Mouse (Mus musculus) left cerebral cortex, adult 18-20 months (tissue): ENCODE data around the gene Ddx4. TPM values are rescaled to one million over a fixed set of nuclear protein-coding genes. Genes with fewer than 3 reads are reported as not detected.
A peak's percentile ranks its signal among the peaks of the same experiment; 100 is the strongest.

Source experiments
- DNase-seq, 2 experiments: peaks; one replicate each; pipeline ENCODE4 v3.0.0; 2021 to 2022; ENCODE audit warnings: low spot score in 2 of 2, mixed read lengths in 1 of 2
- long read RNA-seq, 2 experiments: library from polyadenylated mRNA; stranded (forward); transcript quantifications; one replicate each; pipeline ENCODE4 v2.0.0; 2021
- total RNA-seq, 2 experiments: library from RNA; stranded (reverse); gene quantifications; 2 replicates each; pipeline ENCODE4 v1.2.3; 2021

Ddx4 gene
- total RNA-seq = 1 to 10 TPM; 1.6 to 1.7 TPM
- long read RNA-seq, experiment 1, partial matches to known transcripts = 1 of 1 reads
- long read RNA-seq, experiment 1, other reads (novel, unspliced or antisense) = 0 of 1 reads
- long read RNA-seq, experiment 2 = 0 reads

- DNase-seq = no peak
Observed at GRCm38 (mm10) chr13:112652205-112652604, at the start of gene Ddx4. TSS of gene Ddx4 (minus strand) at chr13:112652475.

DNA sequence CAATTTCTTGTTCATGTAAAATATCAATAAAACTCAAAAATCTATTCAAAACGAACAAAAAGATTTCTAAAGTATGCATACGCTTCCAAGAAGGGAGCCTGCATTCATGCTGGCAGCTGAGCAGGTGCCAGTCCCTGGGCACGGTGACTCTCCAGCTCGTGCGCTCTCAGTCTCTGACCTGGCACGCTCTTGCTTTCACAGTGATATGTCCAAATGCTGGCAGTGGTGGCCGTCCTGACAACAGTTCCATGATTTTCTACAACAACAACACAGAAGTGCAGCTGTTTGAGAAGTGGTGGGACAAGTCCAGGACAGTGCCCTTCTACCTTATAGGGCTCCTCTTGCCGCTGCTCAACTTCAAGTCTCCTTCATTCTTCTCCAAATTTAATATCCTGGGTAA, 49.0 kb upstream of the Ddx4 start:
- no peak for DNase-seq

DNA sequence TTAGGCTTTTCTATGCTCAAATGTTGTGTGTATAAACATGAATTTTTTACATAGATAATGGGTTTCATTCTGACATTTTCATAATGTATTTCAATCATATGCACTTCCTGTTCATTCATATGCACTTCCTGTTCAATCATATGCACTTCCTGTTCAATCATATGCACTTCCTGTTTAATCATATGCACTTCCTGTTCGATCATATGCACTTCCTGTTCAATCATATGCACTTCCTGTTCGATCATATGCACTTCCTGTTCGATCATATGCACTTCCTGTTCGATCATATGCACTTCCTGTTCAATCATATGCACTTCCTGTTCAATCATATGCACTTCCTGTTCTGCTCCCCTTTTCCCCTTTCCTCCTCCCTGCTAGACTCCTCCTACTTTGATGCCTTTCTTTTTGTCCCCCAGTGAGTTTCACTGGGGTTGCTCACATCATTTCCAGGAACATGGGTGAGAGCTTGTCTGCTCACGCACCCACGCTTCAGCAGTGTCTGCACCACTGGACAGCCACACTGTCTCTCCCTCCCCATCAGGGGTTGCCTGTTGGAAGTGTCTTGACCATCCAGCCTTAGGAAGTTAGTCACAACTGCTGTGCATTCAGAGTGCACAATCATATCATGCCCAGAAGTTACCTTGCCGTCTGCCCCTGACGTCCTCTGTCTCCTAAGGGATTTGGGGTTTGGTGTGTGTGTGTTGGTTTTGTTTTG, 43.4 kb upstream of the Ddx4 start:
- DNase-seq = no peak

DNA sequence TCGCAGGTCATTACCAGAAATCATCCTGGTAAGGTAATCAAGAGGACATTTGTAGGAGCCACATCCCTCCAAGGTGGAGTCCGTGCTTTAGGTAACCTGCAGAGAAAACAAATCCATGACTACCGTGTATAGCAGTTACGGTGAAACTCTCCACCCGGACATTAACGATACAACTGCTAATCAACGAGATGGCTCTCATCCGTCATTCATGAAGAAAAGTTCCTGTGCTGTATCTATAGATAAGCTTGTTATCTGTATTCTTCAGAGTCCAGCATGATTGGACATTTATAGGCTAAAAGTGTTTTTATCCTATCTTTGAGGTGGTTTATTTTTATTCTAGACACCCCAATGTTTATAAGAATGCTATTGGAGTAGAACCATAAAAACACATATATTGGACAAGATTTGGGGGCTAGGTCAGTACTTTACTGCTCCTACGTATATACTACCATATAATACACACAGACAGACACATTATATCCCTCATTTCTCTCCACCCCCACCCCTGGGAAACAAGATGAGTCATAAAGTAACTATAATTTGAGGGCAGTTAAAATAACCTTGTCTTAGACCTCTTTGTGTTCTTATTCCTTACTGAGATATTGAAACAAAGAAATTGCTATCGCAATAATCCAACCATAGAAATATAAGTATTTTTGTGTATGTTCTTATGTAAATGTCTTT, 40.7 kb upstream of the Ddx4 start:
- no peak for DNase-seq

- no peak for DNase-seq
Observed at GRCm38 (mm10) chr13:112686155-112686554, 33.9 kb upstream of the Ddx4 start.

DNA sequence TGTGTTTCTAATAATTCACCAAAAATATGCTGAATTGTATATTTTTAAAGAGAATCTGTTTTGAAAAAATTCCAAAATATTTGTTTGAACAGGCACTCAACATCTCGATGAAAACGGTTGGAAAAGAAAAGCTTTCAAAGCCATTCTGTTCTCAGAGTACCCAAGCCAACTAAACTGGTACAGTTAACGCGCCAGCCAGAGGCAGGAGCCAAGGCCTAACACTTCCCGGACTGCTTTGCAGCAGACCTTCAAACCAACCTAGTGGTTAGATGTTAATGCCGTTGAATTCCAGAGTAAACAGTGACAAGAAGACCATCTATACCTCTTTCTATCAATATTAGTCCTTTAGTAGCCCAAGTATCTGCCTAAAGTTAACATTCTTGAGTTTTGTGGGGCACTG, 31.7 kb upstream of the Ddx4 start:
- DNase-seq = no peak

GRCm38 (mm10) chr13:112683312-112683711, 31.0 kb upstream of the Ddx4 start:
- no peak for DNase-seq

DNA sequence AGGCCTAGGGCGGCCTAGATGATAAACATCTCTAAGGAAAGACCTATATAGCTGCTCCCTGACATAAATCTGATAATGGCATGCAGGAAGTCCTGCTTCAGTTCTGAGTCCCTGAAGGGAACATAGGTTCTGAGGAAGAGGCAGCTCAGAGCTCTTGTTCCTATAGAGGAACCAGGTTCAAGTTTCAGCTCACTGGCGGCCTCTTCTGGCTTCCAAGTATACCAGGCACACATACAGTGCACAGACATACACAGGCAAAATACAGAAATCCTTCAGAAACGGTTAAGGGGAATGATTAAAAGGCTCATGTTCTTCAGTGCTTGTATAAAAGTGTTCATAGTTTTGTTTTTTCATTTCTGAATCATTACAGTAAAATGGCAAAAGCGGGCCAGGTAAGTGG, 25.9 kb upstream of the Ddx4 start:
- no peak for DNase-seq

- DNase-seq = peak; percentile 54 to 59
Observed at GRCm38 (mm10) chr13:112673899-112674447, 21.7 kb upstream of the Ddx4 start.

- DNase-seq = no peak
Observed at GRCm38 (mm10) chr13:112672797-112673196, 20.5 kb upstream of the Ddx4 start.

- no peak for DNase-seq
Observed at GRCm38 (mm10) chr13:112671708-112672107, 19.4 kb upstream of the Ddx4 start.

DNA sequence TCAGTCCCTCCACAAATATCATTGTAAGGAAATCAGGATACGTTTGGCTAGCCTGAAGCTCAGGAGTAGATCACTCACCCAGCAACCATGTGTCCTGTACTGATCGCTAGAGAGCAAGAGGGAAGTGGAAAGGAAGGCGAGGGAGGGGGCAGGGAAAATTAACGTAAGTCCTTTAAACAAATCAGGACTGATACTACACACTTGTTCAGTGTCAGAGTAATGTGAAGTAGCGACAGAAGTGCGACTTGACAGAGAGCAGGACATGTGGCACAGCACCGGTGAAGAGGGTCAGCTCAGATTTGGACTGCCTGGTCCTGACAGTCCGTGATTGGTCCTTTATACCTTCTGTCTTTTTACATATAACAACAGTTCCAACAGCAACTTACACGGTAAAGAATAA, 14.9 kb upstream of the Ddx4 start:
- DNase-seq = no peak

DNA sequence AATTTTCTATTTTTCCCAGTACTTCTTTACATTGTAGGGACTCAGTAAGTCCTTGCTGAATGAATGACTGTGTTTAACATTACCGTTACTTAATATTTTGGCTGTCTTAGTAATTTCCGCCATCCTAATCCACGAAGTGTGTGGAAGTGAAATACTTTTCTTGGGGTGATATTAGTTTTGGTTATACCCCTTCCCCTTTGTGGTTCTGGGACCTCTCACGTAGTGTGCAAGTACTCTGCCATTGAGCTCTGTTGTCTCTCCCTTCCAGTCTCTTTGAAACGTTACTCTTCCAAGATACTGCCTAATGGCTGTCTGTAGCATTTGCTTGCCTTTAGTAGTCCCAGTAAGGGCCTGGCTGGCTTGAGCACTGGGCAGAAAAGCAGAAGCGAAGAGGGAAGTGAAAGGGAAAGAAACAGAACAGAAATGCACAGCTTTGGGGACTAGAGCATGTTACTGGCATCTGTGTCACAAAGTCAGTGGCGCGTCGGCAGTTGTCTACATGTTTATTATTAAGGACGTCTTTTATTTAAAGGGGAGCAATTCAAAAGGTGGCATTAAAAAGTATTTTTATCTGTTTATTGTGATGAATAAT, 14.3 kb upstream of the Ddx4 start:
- DNase-seq = no peak

GRCm38 (mm10) chr13:112661687-112662086, 9.4 kb upstream of the Ddx4 start:
- DNase-seq = no peak

DNA sequence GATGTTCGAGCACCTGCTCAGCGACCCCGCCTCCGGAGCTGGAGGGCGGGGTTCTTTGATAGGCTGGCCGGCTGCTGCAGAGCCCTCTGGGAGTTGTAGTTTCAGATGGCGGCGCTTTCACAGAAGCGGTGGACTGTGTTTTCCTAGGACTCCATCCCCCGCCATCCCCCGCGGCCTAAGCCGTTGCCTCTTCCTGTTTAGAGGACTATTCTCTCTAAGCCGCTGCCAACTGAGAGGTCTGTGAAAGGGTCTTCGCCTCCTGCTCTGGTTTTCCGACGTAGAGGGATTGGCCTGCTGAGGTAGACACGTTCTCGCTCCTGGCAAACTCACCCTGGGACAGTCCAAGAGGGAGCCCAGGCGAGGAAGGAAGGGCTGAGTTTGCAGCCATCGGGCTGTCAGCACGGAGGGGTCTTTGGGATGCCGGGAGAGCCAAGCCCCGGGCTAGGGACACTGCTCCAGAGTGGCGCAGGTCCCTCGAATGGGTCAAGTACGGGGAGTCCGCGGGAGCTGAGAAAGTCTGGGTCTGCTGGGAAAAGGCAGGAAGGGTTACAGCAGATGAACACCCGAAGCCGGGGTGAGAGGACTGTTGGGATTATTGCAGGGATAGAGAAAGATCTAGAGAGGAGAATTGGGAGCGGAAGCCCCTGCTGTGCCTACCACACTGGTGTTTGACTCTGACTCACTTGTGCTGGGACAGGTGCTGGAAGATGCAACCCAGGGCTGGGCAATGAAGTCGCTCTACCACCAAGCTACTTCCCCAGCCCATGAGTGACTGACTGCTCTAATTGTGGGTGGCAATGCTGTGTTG, 8.5 kb upstream of the Ddx4 start, which contains the start of gene Slc38a9:
Gene Slc38a9, plus strand, starts transcription at position 178 of the 808 bp plus-strand sequence.
- peak; percentile 88 to 94 for DNase-seq

DNA sequence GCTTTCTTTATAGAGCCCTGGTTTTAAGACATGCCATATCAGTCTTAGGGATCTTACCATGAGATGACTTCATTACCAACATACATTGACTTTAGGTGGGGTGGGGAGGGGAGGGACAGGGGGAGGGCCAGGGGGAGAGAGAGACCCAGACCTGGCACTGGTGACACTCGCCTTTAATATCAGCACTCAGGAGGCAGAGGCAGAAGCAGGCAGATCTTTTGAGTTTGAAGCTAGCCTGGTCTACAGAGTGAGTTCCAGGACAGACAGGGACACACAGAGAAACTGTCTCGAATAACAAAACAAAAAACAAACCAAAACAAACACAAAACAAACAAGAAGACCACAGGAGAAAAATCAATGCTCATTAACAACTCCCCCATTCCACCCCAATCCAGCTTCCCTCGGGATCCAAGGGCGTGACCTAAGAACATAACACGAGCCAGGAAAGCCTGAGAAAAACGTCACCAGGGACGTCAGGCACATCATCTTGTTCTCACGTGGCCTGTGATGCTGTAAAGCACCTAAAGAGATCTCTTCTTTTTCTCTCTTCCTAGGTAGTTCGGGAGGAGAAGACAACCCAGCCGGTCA, 7.8 kb upstream of the Ddx4 start:
- no peak for DNase-seq

GRCm38 (mm10) chr13:112651183-112651582, 1.1 kb downstream of the Ddx4 start:
- DNase-seq = no peak

GRCm38 (mm10) chr13:112645529-112646186, 6.6 kb downstream of the Ddx4 start:
- no peak for DNase-seq

DNA sequence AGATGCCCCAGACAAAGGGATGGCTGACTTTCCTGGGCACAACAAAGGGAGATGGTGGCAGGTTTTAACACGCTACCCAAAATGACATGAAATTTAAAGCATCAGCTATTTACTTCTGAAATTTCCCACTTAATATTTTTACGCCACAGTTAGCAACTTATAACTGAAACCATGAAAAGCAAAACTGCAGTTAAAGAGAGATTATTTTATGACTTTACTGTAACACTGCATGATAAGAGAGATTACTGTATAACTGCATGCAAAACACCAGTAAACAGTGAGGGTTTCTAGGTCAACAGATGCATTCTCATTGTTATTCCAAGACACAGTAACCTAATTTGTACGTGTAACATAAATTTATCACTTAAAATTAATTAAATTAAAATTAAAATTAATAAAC, 7.3 kb downstream of the Ddx4 start:
- DNase-seq = no peak

GRCm38 (mm10) chr13:112642897-112643296, 9.4 kb downstream of the Ddx4 start:
- DNase-seq = no peak
